Mouse (Mus musculus) embryonic stem cell, embryonic (primary cell): ENCODE measurements at regions not wholly inside any gene's neighbourhood (a gene's known extent, or its start where the extent isn't known, plus 50 kb on each side); places are given as distances from the start of the nearest gene placed in this dataset.

Experiments used
- CTCF ChIA-PET, 4 experiments: fragments of 300-600 bp in 2 of 4; fragments of 350-600 bp in 2 of 4; sonication (Branson Sonifier 250); formaldehyde crosslinking; loops; one replicate each; lab custom pipeline; 2022; ENCODE audit warnings: inconsistent platforms in 2 of 4; lab: Charles Lee
- POLR2A ChIA-PET, 4 experiments: fragments of 300-600 bp in 2 of 4; fragments of 350-600 bp in 2 of 4; sonication (Branson Sonifier 250); formaldehyde crosslinking; loops; one replicate each; lab custom pipeline; 2022; ENCODE audit warnings: antibody characterized with exemption in 4 of 4, inconsistent platforms in 1 of 4; lab: Charles Lee

DNA sequence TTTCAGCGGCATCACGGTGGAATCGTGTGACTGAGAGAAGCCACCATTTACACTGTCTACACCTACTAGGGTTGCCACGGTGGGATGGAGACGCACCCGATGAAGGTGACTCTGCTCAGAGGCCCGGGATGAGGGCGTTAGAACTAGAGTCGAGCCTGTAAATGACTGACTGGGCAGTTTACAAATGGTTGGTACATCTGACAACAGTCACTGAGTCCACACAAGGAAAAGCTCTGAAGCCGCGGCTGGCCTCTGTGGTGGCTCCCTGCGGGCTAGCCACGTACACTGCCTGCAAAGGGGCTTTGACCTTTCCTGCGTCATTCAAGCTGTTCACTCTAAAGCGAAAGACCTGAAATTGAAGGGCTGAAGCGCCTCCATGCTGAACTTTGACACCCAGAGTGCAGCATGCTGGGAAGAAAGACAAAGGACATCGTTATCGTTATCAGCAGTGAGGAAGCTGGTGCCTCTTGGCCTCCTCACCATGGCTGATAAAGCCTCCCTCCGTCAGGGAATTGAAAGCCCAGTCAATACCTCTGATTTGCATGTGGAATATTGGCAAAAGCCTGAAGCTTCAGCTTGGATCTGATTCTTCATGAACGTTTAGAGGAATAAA is 462.1 kb upstream of the Arglu1 start:
- CTCF ChIA-PET, result no interaction called here
- POLR2A ChIA-PET, result interaction anchor here in 1 of 4 experiments (0.9 kb wide), 1 partner anchor 28 kb away, joined by 3 read pairs; no protein-coding TSS in a partner anchor

GRCm38 (mm10) chr8:9144362-9144761 is 454.0 kb upstream of the Arglu1 start:
- CTCF ChIA-PET, result no interaction called here

DNA sequence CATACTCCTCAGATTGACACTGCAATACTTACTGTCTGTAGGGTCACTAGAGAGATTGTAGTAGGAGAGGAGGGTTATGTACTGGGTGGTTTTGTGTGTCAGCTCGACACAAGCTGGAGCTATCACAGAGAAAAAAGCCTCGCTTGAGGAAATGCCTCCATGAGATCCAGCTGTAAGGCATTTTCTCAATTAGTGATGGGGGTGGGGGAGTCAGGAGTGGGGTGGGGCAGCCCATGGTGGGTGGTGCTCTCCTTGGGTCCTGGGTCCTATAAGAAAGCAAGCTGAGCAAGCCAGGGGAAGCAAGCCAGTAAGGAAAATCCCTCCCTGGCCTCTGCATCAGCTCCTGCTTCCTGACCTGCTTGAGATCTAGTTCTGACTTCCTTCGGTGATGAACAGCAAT is 449.5 kb upstream of the Arglu1 start:
- CTCF ChIA-PET, result no interaction called here

More at GRCm38 (mm10) chr8:9144362-9144761, 454.0 kb upstream of the Arglu1 start:
- POLR2A ChIA-PET, result no interaction called here

DNA sequence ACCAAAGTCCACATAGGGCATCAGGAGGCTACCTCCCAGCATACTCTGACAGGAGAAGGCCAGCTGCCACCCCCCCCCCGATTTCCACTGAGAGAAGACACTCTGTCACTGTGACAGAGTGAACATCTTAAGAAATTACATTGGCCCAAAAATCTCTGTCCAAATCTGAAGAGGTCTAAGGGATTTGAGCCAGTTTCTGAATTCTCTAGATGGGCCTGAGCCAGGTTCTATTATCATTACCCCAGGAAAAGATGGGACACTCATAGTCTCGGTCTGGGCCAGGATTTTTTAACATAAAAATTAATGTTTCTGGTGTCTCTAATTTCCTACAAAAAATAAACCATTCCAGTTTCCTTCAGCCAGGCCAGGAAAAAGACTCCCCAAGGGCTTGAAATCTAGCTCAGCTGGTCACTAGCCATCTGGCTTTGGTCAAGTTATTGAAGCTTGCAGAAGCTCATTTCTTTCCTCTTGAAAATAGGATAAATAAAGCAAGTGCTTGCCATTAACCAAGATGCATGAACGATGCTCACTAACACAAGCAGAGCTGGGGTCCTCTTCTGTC is 448.8 kb upstream of the Arglu1 start:
- CTCF ChIA-PET, result no interaction called here
- POLR2A ChIA-PET, result interaction anchor here in 1 of 4 experiments (0.6 kb wide), 1 partner anchor 651 kb away, joined by 3 read pairs; no protein-coding TSS in a partner anchor

More for the DNA sequence above, 449.5 kb upstream of the Arglu1 start:
- POLR2A ChIA-PET, result interaction anchor here in 1 of 4 experiments (0.6 kb wide), 1 partner anchor 652 kb away, joined by 3 read pairs; no protein-coding TSS in a partner anchor

DNA sequence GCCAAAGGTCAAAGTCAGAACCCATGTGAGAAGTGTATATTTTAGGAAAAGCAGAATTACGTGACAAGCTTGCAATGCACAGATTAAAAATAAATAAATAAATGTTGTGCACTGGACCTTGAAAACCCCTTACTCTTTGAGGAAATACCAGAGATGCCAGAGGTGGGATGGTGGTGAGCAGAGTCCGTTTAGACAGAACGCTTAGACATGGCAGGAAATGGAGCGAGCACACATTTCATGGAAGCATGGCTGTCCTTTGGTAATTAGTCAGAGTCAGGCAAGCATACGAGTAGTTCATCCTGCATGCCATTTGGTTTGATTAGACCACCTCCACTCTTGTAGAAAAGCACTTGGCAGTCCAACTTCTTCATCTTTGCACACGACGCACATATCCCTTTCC is 443.4 kb upstream of the Arglu1 start:
- CTCF ChIA-PET, result no interaction called here

DNA sequence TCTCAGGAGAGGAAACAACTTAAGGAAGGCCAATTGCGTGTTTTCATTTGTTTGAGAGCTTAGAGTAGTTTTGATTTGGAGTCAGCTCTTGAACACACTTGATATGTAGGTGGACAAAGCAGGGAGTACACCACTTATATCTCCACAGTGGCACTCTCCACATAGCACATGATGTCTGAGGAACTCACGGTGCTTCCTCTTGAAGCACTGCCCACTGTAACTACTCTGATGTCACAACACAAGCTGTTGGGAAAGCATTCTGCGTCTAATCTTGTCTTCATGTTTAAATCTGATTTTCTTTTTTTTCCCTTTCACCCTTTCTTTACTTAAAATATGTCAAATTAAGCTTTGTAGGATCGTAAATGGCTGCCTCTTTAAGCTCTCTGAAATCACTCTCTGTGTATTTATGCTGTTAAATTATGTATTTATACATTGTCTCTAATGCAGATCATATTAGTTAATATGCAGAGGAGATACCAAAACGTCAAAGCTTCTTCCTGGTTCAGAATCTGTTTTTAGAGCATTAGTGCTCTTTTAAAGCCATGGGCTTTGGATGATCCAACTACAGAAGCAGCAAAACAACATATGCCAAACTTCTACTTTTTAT is 442.4 kb upstream of the Arglu1 start:
- POLR2A ChIA-PET, result no interaction called here

More for the DNA sequence above, 443.4 kb upstream of the Arglu1 start:
- POLR2A ChIA-PET, result no interaction called here

DNA sequence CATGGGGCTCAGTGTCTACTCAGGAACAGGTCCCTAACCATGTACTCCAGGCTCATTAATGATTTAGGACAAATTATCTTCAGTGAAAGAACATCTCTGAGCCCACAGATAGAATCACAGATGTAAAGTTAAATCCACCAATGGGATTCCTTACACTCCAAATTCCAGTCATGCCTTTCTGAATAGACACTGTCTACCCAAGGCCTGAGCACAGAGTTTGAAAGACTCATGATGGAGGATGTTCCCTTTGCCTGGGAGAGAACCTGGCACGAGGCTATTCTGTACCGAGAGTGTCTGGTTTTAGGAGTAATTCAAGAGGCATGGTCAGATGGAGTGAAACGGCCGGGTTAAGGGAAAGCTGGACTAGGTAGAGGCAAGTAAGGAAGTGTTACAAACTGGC is 440.9 kb upstream of the Arglu1 start:
- CTCF ChIA-PET, result no interaction called here
- POLR2A ChIA-PET, result no interaction called here

More for the DNA sequence above, 442.4 kb upstream of the Arglu1 start:
- CTCF ChIA-PET, result no interaction called here

- ChIA-PET POLR2A (interaction anchor here in 1 of 4 experiments (0.6 to 1.2 kb wide), 2 partner anchors 28 to 132 kb away, joined by 3 to 5 read pairs; no protein-coding TSS in a partner anchor), CTCF (no interaction called here)
Measured at GRCm38 (mm10) chr8:9124503-9124902, 434.2 kb upstream of the Arglu1 start.

DNA sequence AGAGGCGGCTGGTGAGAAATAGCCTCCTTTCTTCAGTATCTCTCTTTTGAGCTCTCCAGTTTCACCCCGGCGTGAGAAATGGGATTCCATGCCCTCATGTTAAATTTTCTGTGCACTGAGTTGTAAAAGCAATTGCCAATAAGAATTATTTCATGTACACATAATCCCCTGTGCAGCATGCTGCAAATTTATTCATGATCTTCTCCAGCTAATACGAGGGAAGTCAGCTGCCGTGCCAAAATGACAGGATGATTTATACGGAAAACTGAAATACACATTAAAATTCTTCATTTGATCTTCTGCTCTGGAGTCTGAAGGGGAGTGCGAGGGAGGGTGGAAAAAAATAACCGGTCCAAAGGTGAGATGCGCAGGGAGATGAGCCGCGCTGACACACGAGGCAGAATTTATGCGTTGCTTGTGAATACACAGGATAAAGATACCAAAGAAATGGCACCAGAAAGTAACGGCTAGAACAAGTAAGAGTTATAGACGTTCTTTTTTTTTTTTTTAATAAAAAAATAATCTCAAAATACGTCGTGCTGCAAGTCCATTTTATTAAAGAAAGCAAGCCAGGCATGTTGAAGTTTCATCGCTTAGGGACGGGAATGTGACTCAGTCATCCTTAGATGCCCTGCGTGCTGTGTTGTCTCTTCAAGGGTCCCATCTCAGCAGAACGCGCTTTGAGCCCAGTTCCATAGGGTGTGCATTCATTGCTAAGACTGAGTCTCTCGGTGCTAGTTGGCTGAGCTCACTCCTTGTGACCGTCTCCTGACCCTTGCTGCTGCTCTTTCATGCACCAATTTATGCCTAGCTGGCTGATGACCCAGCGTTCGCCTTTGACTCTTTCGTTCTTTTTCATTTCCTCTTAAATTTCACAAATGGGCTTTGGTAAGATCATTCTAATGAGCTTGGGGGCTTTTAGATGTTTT is 427.8 kb upstream of the Arglu1 start:
- CTCF ChIA-PET, result no interaction called here
- POLR2A ChIA-PET, result no interaction called here

- ChIA-PET POLR2A (interaction anchor here in 1 of 4 experiments (0.7 kb wide), 1 partner anchor 1149 kb away, joined by 3 read pairs; no protein-coding TSS in a partner anchor), CTCF (no interaction called here)
Measured at GRCm38 (mm10) chr8:9095980-9096379, 405.7 kb upstream of the Arglu1 start.

DNA sequence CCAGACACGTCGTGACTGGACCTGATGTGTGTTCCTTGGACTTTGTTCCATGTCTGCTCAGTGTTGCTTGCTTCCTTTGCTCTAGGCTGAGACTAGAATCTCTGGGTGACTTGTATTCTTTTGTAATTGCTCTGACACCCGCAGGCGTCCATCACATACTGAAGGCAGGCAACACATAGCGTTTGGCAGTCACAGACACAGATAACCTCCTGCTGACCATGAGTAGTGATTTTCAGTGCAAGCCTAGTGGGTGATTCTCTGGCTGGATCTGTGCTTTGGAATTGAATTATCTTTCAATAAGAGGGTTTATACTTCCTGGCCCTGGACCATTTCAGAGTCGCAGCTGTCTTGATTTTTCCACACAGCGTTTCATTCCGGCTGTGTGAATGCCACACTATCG is 403.7 kb upstream of the Arglu1 start:
- ChIA-PET CTCF (no interaction called here), POLR2A (no interaction called here)

GRCm38 (mm10) chr8:9093356-9093755 is 403.0 kb upstream of the Arglu1 start:
- CTCF ChIA-PET, result no interaction called here
- POLR2A ChIA-PET, result no interaction called here

GRCm38 (mm10) chr8:9072724-9073123 is 382.4 kb upstream of the Arglu1 start:
- CTCF ChIA-PET, result interaction anchor here in 1 of 4 experiments (1.1 kb wide), 1 partner anchor 80 kb away, joined by 3 read pairs; no protein-coding TSS in a partner anchor
- POLR2A ChIA-PET, result no interaction called here

- ChIA-PET POLR2A (no interaction called here), CTCF (no interaction called here)
Measured at GRCm38 (mm10) chr8:9072286-9072685, 382.0 kb upstream of the Arglu1 start.

GRCm38 (mm10) chr8:9070953-9071352 is 380.6 kb upstream of the Arglu1 start:
- CTCF ChIA-PET, result interaction anchor here in 1 of 4 experiments (0.7 kb wide), 1 partner anchor 1288 kb away, joined by 7 read pairs; no protein-coding TSS in a partner anchor
- POLR2A ChIA-PET, result no interaction called here

DNA sequence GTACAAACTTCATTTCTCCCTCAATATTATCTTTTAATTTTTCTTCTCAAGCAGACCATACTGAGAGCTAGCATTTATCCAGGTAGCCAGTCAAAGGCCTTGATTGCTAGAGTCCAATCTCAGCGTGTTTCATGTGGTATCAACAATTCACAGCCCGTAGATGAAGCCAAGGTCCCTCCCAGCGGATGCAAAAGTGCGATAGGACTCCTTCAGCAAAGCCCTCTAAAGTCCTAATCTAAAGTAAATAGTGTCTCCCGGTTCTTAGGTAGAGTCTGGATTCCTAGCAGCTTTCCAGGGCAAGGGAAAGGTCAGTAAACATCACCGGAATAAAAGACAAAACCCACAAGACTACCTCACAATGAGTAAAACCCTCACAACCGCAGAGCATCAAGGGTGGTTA is 379.5 kb upstream of the Arglu1 start:
- ChIA-PET POLR2A (no interaction called here), CTCF (no interaction called here)

DNA sequence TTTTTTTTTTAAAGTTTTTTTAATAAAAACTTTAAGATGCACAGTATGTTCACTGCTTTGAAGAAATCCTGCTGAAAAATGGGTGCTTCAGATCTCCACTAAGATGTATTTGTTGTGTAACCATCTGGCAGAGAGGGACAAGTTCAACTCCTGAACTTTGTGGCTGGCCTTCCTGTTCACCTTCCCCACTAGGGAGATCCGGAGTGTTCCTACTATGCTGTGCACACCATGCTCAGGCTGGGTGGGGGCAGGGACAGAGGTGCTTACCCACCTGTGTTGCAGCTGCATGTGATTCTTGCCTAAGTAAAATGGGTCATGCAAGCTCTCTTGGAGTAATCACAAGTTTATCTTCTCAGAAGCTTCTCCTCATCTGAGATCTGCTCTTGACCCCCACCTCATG is 377.4 kb upstream of the Arglu1 start:
- CTCF ChIA-PET, result interaction anchor here in 1 of 4 experiments (0.6 to 0.7 kb wide), 2 partner anchors 375 to 886 kb away, joined by 3 to 5 read pairs; no protein-coding TSS in a partner anchor
- POLR2A ChIA-PET, result no interaction called here

GRCm38 (mm10) chr8:9060166-9060565 is 369.8 kb upstream of the Arglu1 start:
- ChIA-PET POLR2A (interaction anchor here in 1 of 4 experiments (0.6 kb wide), 1 partner anchor 1451 kb away, joined by 3 read pairs; no protein-coding TSS in a partner anchor), CTCF (no interaction called here)

GRCm38 (mm10) chr8:9055416-9055819 is 365.1 kb upstream of the Arglu1 start:
- POLR2A ChIA-PET, result no interaction called here
- CTCF ChIA-PET, result no interaction called here
